Mouse (Mus musculus) liver, embryonic 14.5 days (tissue): ENCODE measurements around the gene Tcte1. TPM values are rescaled to one million over a fixed set of nuclear protein-coding genes. Genes with fewer than 3 reads are reported as not detected.

Experiments used
- ATAC-seq: fragments of 200-750 bp; cut with Nextera tagmentation; 2 replicates; pipeline ENCODE4 v1.8.0; 2017; ENCODE audit warnings: moderate number of reproducible peaks, mild to moderate bottlenecking, moderate library complexity; ENCODE audit not compliant: insufficient read depth
- DNase-seq, 3 experiments: peaks; one replicate each; pipeline ENCODE4 v3.0.0-alpha.2; 2012 to 2013; ENCODE audit warnings: low read depth in 3 of 3, low spot score in 3 of 3
- H3K27ac ChIP-seq: fragments of 300-500 bp; sonication (generic); 2 replicates; pipeline ENCODE4 v1.5.1; 2014; ENCODE audit warnings: moderate library complexity, mild to moderate bottlenecking, control low read depth, inconsistent platforms
- H3K27me3 ChIP-seq: fragments of 300-500 bp; sonication (generic); 2 replicates; pipeline ENCODE4 v1.6.1; 2014; ENCODE audit warnings: mild to moderate bottlenecking, low read length, moderate library complexity; ENCODE audit not compliant: control insufficient read depth, insufficient read depth
- H3K36me3 ChIP-seq: fragments of 300-500 bp; sonication (generic); replicated peaks from 2 replicates; pipeline ENCODE4 v1.6.1; 2014; ENCODE audit warnings: low read depth; ENCODE audit not compliant: control insufficient read depth, insufficient read depth
- H3K4me1 ChIP-seq, 2 experiments: fragments of 200-500 bp in 1 of 2; fragments of 300-500 bp in 1 of 2; sonication (generic) in 1 of 2; replicated peaks; 2 replicates each; pipeline ENCODE4 v1.6.1; 2012 to 2014; ENCODE audit warnings: antibody characterized with exemption in 1 of 2, inconsistent platforms in 1 of 2, low read length in 1 of 2; ENCODE audit not compliant: control insufficient read depth in 2 of 2, insufficient read depth in 2 of 2
- H3K4me2 ChIP-seq: fragments of 300-500 bp; sonication (generic); 2 replicates; pipeline ENCODE4 v1.6.1; 2014; ENCODE audit warnings: low read depth, mild to moderate bottlenecking, control low read depth, moderate library complexity
- H3K4me3 ChIP-seq, 2 experiments: fragments of 200-500 bp in 1 of 2; fragments of 300-500 bp in 1 of 2; sonication (generic) in 1 of 2; 2 replicates each; pipeline ENCODE4 v1.5.1; 2012 to 2014; ENCODE audit warnings: low read depth in 2 of 2, low read length in 2 of 2, mild to moderate bottlenecking in 2 of 2, control low read depth in 1 of 2, inconsistent platforms in 1 of 2, moderate library complexity in 1 of 2; ENCODE audit not compliant: insufficient read depth in 1 of 2
- H3K9ac ChIP-seq: fragments of 300-500 bp; sonication (generic); replicated peaks from 2 replicates; pipeline ENCODE4 v1.6.1; 2014; ENCODE audit warnings: mild to moderate bottlenecking, control low read depth, moderate library complexity
- H3K9me3 ChIP-seq: fragments of 300-500 bp; sonication (generic); 2 replicates; pipeline ENCODE4 v1.6.1; 2016; ENCODE audit warnings: low read length, mixed read lengths; ENCODE audit not compliant: control insufficient read depth
- CTCF ChIP-seq: IDR thresholded peaks from 2 replicates; pipeline ENCODE4 v1.5.1; 2016; ENCODE audit warnings: antibody characterized with exemption, low read depth, control low read depth
- EP300 ChIP-seq: IDR thresholded peaks from 2 replicates; pipeline ENCODE4 v1.6.1; 2016; ENCODE audit warnings: antibody characterized with exemption, low read depth
- WGBS: fragments of 180-500 bp; shearing (Covaris S2); extraction: QIAGEN DNeasy Blood & Tissue Kit; methylation state at CpG from one replicate; pipeline ENCODE4 v1.1.7; 2014; ENCODE audit not compliant: insufficient replicate concordance; 5-methylcytosine and 5-hydroxymethylcytosine counted together
- polyA plus RNA-seq, 2 experiments: library from polyadenylated mRNA; depleted of rRNA in 1 of 2; stranded (reverse) in 1 of 2; unstranded in 1 of 2; fragments of >200 nt; fragmentation: Nextera tagmentation in 1 of 2; extraction: Ambion mirVana in 1 of 2; gene quantifications; 2 replicates each; pipeline versions ENCODE4 v1.2.1 to v1.2.3; 2012 to 2014

Tcte1 gene
- polyA plus RNA-seq, 2 experiments, result not detected

DNA sequence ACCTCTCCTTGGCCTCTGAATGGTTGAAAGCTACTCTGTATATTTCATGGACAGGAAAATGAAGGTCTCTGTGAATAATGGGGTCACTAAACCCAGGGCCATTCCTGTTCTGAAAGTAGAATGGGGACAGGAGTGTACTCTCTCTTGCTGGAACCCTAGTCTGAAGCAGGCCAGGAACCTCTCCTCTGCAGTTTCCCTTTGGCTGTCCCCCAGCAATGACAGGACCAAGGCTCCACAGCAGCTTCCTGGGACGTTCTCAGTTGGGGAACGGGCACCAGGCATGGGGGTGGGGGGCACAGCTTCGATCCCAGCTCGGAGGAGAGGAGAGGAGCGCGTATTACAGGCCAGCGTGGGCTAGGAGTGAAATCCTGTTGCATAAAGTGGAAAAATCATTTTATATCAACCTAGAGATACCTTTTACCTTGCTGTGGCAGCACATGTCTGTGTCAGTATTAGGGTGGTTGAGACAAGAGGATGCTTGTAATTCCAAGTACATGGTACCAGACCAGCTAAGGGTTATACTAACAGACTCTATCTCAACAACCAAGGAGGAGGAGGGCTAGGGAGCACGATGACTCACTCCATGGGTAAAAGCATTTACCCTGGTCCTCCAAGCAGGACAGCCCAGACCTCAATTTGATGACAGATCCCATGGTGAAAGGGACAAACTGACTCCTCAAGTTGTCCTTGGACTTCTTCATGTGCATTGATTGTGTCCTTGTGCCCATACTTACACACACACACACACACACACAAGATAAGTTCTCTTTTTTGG, 52.1 kb downstream of the Tcte1 start:
- no peak for ATAC-seq
- TF ChIP-seq CTCF (no peak), EP300 (no peak)
- H3K27me3 ChIP-seq, result no peaks in the 10 kb centered on the region
- no peak overlapping the region for H3K27ac ChIP-seq
- no peak for DNase-seq
- WGBS, result 87% methylated on average over 8 of the region's 8 CpGs
- H3K36me3 ChIP-seq, result peaks cover 17% of the 10 kb centered on the region
- H3K4me3 ChIP-seq, result no peak overlapping the region
- no peak overlapping the region for H3K9ac ChIP-seq
- H3K4me2 ChIP-seq, result no peak overlapping the region; the same call in 1 of the 2 replicates
- no peaks in the 10 kb centered on the region for H3K9me3 ChIP-seq
- peaks cover 4 to 8% of the 10 kb centered on the region in 2 experiments for H3K4me1 ChIP-seq

DNA sequence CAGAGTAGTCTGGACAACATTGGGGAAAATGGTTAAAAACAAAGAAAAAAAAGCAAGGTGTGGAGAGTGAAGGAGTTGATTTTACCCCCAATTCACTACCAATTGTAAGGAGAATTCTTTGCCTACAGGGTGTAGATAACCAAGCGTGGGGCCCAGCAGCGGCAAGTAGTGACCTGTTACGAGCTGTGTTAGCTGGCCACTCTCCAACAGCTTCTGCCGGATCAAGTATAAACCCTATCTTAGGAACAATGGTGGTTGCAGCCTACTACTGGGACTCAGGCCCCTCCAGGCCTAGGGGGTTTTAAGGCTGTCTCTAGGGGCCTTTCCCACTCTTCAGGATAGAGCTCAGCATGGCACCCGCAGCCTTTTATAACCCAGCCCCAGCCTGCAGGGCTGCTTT, 55.0 kb downstream of the Tcte1 start:
- Histone ChIP-seq H3K36me3 (no peaks in the 10 kb centered on the region), H3K27ac (peak overlapping the region; percentile 15; the same call in 1 of the 2 replicates), H3K4me2 (no peak overlapping the region), H3K4me3 (no peak overlapping the region), H3K27me3 (no peaks in the 10 kb centered on the region), H3K9me3 (no peaks in the 10 kb centered on the region), H3K4me1 (peaks cover 20 to 30% of the 10 kb centered on the region in 2 experiments), H3K9ac (no peak overlapping the region)
- TF ChIP-seq EP300 (no peak), CTCF (no peak)
- ATAC-seq, result no peak
- WGBS, result 57% methylated on average over 5 of the region's 5 CpGs
- DNase-seq, result no peak

DNA sequence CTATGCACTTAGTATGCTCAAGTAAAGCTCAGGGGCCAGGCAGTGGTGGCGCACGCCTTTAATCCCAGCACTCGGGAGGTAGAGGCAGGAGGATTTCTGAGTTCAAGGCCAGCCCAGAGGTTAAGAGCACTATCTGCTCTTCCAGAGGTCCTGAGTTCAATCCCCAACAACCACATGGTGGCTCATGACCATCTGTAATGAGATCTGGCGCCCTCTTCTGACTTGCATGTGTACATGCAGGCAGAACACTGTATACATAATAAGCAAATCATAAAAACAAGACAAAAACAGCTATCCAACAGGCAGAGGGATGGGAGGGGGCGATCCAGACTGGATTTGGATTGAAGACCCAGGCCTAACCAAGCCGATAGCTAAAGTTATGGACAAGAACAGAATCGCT, 55.6 kb downstream of the Tcte1 start:
- DNase-seq, result peak in 1 of 3 experiments; percentile 47
- Histone ChIP-seq H3K9ac (no peak overlapping the region), H3K27me3 (no peaks in the 10 kb centered on the region), H3K4me3 (no peak overlapping the region), H3K27ac (no peak overlapping the region), H3K36me3 (peaks cover under 1% of the 10 kb centered on the region; the same call in 1 of the 2 replicates), H3K4me1 (peaks cover 24 to 33% of the 10 kb centered on the region in 2 experiments), H3K4me2 (no peak overlapping the region), H3K9me3 (no peaks in the 10 kb centered on the region)
- 46% methylated on average over 7 of the region's 7 CpGs for WGBS
- no peak for ATAC-seq
- TF ChIP-seq EP300 (no peak), CTCF (peak; percentile 84)

DNA sequence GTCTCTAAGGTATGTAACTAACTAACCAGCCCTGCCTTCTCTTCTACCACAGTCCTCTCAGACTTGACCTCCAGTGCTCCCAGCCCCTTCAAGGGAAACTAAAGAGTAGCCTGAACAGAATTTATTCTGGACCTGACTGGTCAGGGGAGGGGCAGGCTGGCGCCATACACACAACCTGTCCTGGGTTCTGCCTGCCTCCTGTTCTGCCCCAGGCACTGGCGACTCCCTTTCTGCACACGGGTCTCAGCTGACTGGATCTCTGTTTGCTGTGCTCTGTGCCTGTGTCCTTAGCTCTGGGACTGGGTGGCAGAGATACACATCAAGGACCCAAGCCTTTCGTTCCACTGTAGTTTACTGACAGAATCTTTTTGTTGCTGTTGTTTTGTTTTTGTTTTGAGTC, 56.3 kb downstream of the Tcte1 start:
- Histone ChIP-seq H3K27me3 (no peaks in the 10 kb centered on the region), H3K4me3 (no peak overlapping the region), H3K9me3 (no peaks in the 10 kb centered on the region), H3K36me3 (peaks cover 8% of the 10 kb centered on the region), H3K4me2 (no peak overlapping the region), H3K27ac (no peak overlapping the region), H3K4me1 (peaks cover 21 to 30% of the 10 kb centered on the region in 2 experiments), H3K9ac (no peak overlapping the region)
- TF ChIP-seq EP300 (no peak), CTCF (no peak)
- no peak for DNase-seq
- 70% methylated on average over 4 of the region's 4 CpGs for WGBS
- ATAC-seq, result no peak

GRCm38 (mm10) chr17:45580958-45581477, 57.8 kb downstream of the Tcte1 start:
- peak overlapping the region; percentile 80 for H3K27ac ChIP-seq
- H3K4me1 ChIP-seq, result peaks cover 24 to 32% of the 10 kb centered on the region in 2 experiments
- no peaks in the 10 kb centered on the region for H3K27me3 ChIP-seq
- no peak overlapping the region; the same call in 1 of the 2 replicates for H3K9ac ChIP-seq
- H3K9me3 ChIP-seq, result no peaks in the 10 kb centered on the region
- TF ChIP-seq CTCF (no peak), EP300 (no peak)
- no peak for DNase-seq
- H3K4me2 ChIP-seq, result peak overlapping the region; percentile 51
- H3K36me3 ChIP-seq, result peaks cover 22% of the 10 kb centered on the region
- WGBS, result 35% methylated on average over 12 of the region's 12 CpGs
- ATAC-seq, result no peak
- no peak overlapping the region for H3K4me3 ChIP-seq
